Mouse (Mus musculus) embryonic facial prominence, embryonic 11.5 days (tissue): ENCODE data around the gene Itga8. TPM values are rescaled to one million over a fixed set of nuclear protein-coding genes. Genes with fewer than 3 reads are reported as not detected.
A peak's percentile ranks its signal among the peaks of the same experiment; 100 is the strongest.

Source experiments
- ATAC-seq: fragments of 200-750 bp; cut with Nextera tagmentation; replicated peaks from 2 replicates; pipeline ENCODE4 v1.8.0; 2017; ENCODE audit warnings: low read depth; ENCODE audit not compliant: insufficient number of reproducible peaks, low FRiP score, low TSS enrichment
- DNase-seq: peaks from one replicate; pipeline ENCODE4 v3.0.0-alpha.2; 2015; ENCODE audit warnings: low spot score
- H3K27ac ChIP-seq: fragments of 300-500 bp; sonication (generic); replicated peaks from 2 replicates; pipeline ENCODE4 v1.5.1; 2014; ENCODE audit warnings: mild to moderate bottlenecking, low read depth, low read length, control low read depth
- H3K27me3 ChIP-seq: fragments of 300-500 bp; sonication (generic); 2 replicates; pipeline ENCODE4 v1.6.1; 2014; ENCODE audit warnings: mild to moderate bottlenecking, low read length, moderate library complexity, mixed read lengths; ENCODE audit not compliant: control insufficient read depth, insufficient read depth
- H3K36me3 ChIP-seq: fragments of 300-500 bp; sonication (generic); replicated peaks from 2 replicates; pipeline ENCODE4 v1.6.1; 2014; ENCODE audit warnings: low read depth, mild to moderate bottlenecking, low read length, moderate library complexity, mixed read lengths; ENCODE audit not compliant: control insufficient read depth, insufficient read depth
- H3K4me1 ChIP-seq: fragments of 300-500 bp; sonication (generic); 2 replicates; pipeline ENCODE4 v1.6.1; 2014; ENCODE audit warnings: low read length, mixed read lengths; ENCODE audit not compliant: control insufficient read depth, insufficient read depth
- H3K4me2 ChIP-seq: fragments of 300-500 bp; sonication (generic); 2 replicates; pipeline ENCODE4 v1.6.1; 2014; ENCODE audit warnings: low read depth, mild to moderate bottlenecking, control low read depth, low read length, moderate library complexity
- H3K4me3 ChIP-seq: fragments of 300-500 bp; sonication (generic); 2 replicates; pipeline ENCODE4 v1.5.1; 2014; ENCODE audit warnings: low read depth, low read length, control low read depth
- H3K9ac ChIP-seq: fragments of 300-500 bp; sonication (generic); replicated peaks from 2 replicates; pipeline ENCODE4 v1.6.1; 2014; ENCODE audit warnings: mild to moderate bottlenecking, control low read depth, low read length
- H3K9me3 ChIP-seq: fragments of 300-500 bp; sonication (generic); replicated peaks from 2 replicates; pipeline ENCODE4 v1.6.1; 2016; ENCODE audit warnings: mild to moderate bottlenecking, low read length, inconsistent platforms, mixed read lengths; ENCODE audit not compliant: control insufficient read depth
- WGBS: fragments of 180-500 bp; shearing (Covaris S2); extraction: QIAGEN DNeasy Blood & Tissue Kit; methylation state at CpG from one replicate; pipeline ENCODE4 v1.1.7; 2014; 5-methylcytosine and 5-hydroxymethylcytosine counted together
- polyA plus RNA-seq: library from polyadenylated mRNA; unstranded; fragments of >200 nt; fragmentation: Nextera tagmentation; extraction: Ambion mirVana; gene quantifications from 2 replicates; pipeline ENCODE4 v1.2.1, GENCODE M21; 2014

The Itga8 gene
- polyA plus RNA-seq, result 9.4 and 10.7 TPM in 2 replicates

GRCm38 (mm10) chr2:12301431-12302170 lies at the start of gene Itga8:
Itga8 (minus strand) TSS chr2:12301922.
- under 1% methylated on average over 52 of the region's 56 CpGs for WGBS
- Histone ChIP-seq H3K9ac (peak within 1 kb of the TSS; percentile 86), H3K27ac (no peak within 1 kb of the TSS), H3K4me3 (peak within 1 kb of the TSS; percentile 77), H3K9me3 (no peaks in the 10 kb centered on the region), H3K4me2 (peak within 1 kb of the TSS; percentile 87), H3K36me3 (no peaks in the 10 kb centered on the region), H3K27me3 (no peaks in the 10 kb centered on the region), H3K4me1 (no peaks in the 10 kb centered on the region)
- ATAC-seq (peak; percentile 96), DNase-seq (peak; percentile 93)

- DNase-seq (no peak), ATAC-seq (no peak)
- Histone ChIP-seq H3K36me3 (no peaks in the 10 kb centered on the region), H3K27me3 (no peaks in the 10 kb centered on the region), H3K4me2 (no peak overlapping the region), H3K4me3 (no peak overlapping the region), H3K27ac (no peak overlapping the region), H3K9me3 (no peaks in the 10 kb centered on the region), H3K4me1 (no peaks in the 10 kb centered on the region), H3K9ac (no peak overlapping the region)
- WGBS, result 90% methylated on average over 2 of the region's 2 CpGs
Measured at GRCm38 (mm10) chr2:12348914-12349313, 47.2 kb upstream of the Itga8 start.

- Histone ChIP-seq H3K9ac (no peak overlapping the region), H3K4me1 (no peaks in the 10 kb centered on the region), H3K4me3 (no peak overlapping the region), H3K27ac (no peak overlapping the region), H3K4me2 (no peak overlapping the region), H3K9me3 (no peaks in the 10 kb centered on the region), H3K27me3 (no peaks in the 10 kb centered on the region), H3K36me3 (no peaks in the 10 kb centered on the region)
- ATAC-seq (no peak), DNase-seq (no peak)
- 60% methylated on average over 2 of the region's 2 CpGs for WGBS
Measured at GRCm38 (mm10) chr2:12331962-12332361, 30.2 kb upstream of the Itga8 start.

- no peak overlapping the region for H3K4me2 ChIP-seq
- H3K36me3 ChIP-seq, result no peaks in the 10 kb centered on the region
- H3K27ac ChIP-seq, result no peak overlapping the region
- H3K9ac ChIP-seq, result no peak overlapping the region
- no peak overlapping the region for H3K4me3 ChIP-seq
- no peaks in the 10 kb centered on the region for H3K9me3 ChIP-seq
- DNase-seq (no peak), ATAC-seq (no peak)
- no peaks in the 10 kb centered on the region for H3K27me3 ChIP-seq
- 71% methylated on average over 2 of the region's 2 CpGs for WGBS
- no peaks in the 10 kb centered on the region for H3K4me1 ChIP-seq
Measured at GRCm38 (mm10) chr2:12329620-12330019, 27.9 kb upstream of the Itga8 start.

GRCm38 (mm10) chr2:12329068-12329407 lies 27.3 kb upstream of the Itga8 start:
- no peak overlapping the region for H3K4me3 ChIP-seq
- no peaks in the 10 kb centered on the region for H3K36me3 ChIP-seq
- no peaks in the 10 kb centered on the region for H3K4me1 ChIP-seq
- H3K9ac ChIP-seq, result no peak overlapping the region
- H3K4me2 ChIP-seq, result no peak overlapping the region
- ATAC-seq (no peak), DNase-seq (no peak)
- no peak overlapping the region for H3K27ac ChIP-seq
- H3K27me3 ChIP-seq, result no peaks in the 10 kb centered on the region
- H3K9me3 ChIP-seq, result no peaks in the 10 kb centered on the region
- 37% methylated on average over 5 of the region's 5 CpGs for WGBS

- 0 out of 2 replicates have a peak, but pooled peaks have one; percentile 45 for ATAC-seq
- 19% methylated on average over 8 of the region's 8 CpGs for WGBS
- H3K27ac ChIP-seq, result no peak overlapping the region
- H3K27me3 ChIP-seq, result no peaks in the 10 kb centered on the region
- no peaks in the 10 kb centered on the region for H3K9me3 ChIP-seq
- H3K36me3 ChIP-seq, result no peaks in the 10 kb centered on the region
- peak overlapping the region; percentile 34; the same call in 1 of the 2 replicates for H3K4me2 ChIP-seq
- DNase-seq, result peak; percentile 56
- H3K9ac ChIP-seq, result no peak overlapping the region
- H3K4me1 ChIP-seq, result no peaks in the 10 kb centered on the region
- H3K4me3 ChIP-seq, result no peak overlapping the region
Measured at GRCm38 (mm10) chr2:12328355-12329067, 26.8 kb upstream of the Itga8 start.

GRCm38 (mm10) chr2:12327691-12328354 lies 26.1 kb upstream of the Itga8 start:
- Histone ChIP-seq H3K9ac (0 out of 2 replicates have a peak overlapping the region, but pooled peaks have one; percentile 22), H3K27ac (no peak overlapping the region; the same call in 1 of the 2 replicates), H3K4me1 (no peaks in the 10 kb centered on the region), H3K9me3 (no peaks in the 10 kb centered on the region), H3K4me3 (peak overlapping the region; percentile 15; the same call in 1 of the 2 replicates), H3K27me3 (no peaks in the 10 kb centered on the region), H3K4me2 (peak overlapping the region; percentile 34), H3K36me3 (no peaks in the 10 kb centered on the region)
- WGBS, result 29% methylated on average over 11 of the region's 11 CpGs
- ATAC-seq (peak; percentile 37; the same call in 1 of the 2 replicates), DNase-seq (peak; percentile 35)
